ENCODE assay signal across 12 mouse cellular contexts in the genomic region with DNA sequence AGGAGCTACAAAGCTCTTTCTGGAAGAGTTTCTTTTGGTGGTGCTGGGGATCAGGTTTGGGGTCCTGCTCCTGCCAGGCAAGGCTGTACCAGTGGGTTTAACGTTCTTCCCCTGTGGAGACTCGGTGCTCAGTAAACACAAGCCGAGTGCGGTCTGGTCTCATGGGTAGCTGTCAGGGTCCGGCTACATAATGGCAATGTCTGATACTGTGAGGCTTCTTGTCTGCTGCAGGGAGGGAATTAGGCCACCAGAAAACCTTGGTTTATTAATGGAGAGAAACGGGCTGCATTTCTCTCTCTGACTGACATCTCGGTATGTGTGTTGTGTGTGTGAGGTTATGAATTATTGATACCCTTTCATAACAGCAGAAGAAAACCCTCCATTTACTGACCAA. TPM values are rescaled to one million over a fixed set of nuclear protein-coding genes. Genes with fewer than 3 reads are reported as not detected.
DNase-seq lines count a peak whose midpoint lies in the region; ATAC-seq and TF ChIP-seq lines count a peak whose summit lies in the region.
"Had no signal": no experiment of that assay in that cellular context is flagged by ENCODE, and none has a peak within 500 bp of the region (broad histone marks: within the 10 kb centered on the region; RNA-seq: fewer than 3 reads in every experiment).

No protein-coding gene starts in this region.

- peak overlapping the region; percentile 82 for H3K27ac ChIP-seq in hindbrain, embryonic 10.5 days
- no peak overlapping the region for H3K27ac ChIP-seq in hindbrain, postnatal 0 days
- H3K27ac ChIP-seq in neural tube, embryonic 13.5 days (replicated peaks) = peak overlapping the region; percentile 35; the same call in 1 of the 2 replicates
- peak overlapping the region; percentile 73 for H3K27ac ChIP-seq in limb, embryonic 10.5 days
- H3K27ac ChIP-seq in olfactory bulb, adult 2 months (ENCODE audit: insufficient read depth, low read depth, low read length) = peak overlapping the region; percentile 75; the same call in 1 of the 2 replicates
- H3K27ac ChIP-seq: hindbrain, embryonic 15.5 days had no signal

- H3K4me1 ChIP-seq in hindbrain, embryonic 10.5 days (replicated peaks) = peaks cover 76% of the 10 kb centered on the region
- H3K4me1 ChIP-seq in hindbrain, postnatal 0 days (ENCODE audit: insufficient read depth, low read length) = peaks cover 12% of the 10 kb centered on the region
- peaks cover 60% of the 10 kb centered on the region for H3K4me1 ChIP-seq in neural tube, embryonic 13.5 days (replicated peaks)
- H3K4me1 ChIP-seq in limb, embryonic 10.5 days = peaks cover 70% of the 10 kb centered on the region
- H3K4me1 ChIP-seq in olfactory bulb, adult 2 months (ENCODE audit: control insufficient read depth, insufficient read depth, low read length) = peaks cover 14% of the 10 kb centered on the region

- 4% methylated on average over 7 of the region's 7 CpGs for WGBS in hindbrain, embryonic 10.5 days
- 14% methylated on average over 7 of the region's 7 CpGs for WGBS in hindbrain, postnatal 0 days
- WGBS in neural tube, embryonic 13.5 days = 9% methylated on average over 7 of the region's 7 CpGs
- WGBS in limb, embryonic 10.5 days = 19% methylated on average over 7 of the region's 7 CpGs
- 53% methylated on average over 7 of the region's 7 CpGs for WGBS in olfactory bulb, adult 2 months

- no peak overlapping the region for H3K4me2 ChIP-seq in hindbrain, postnatal 0 days (ENCODE audit: low read depth, low read length)
- no peak overlapping the region for H3K4me2 ChIP-seq in neural tube, embryonic 13.5 days
- H3K4me2 ChIP-seq: hindbrain, embryonic 15.5 days had no signal

- 0 out of 2 replicates have a peak overlapping the region, but pooled peaks have one; percentile 16 for H3K4me3 ChIP-seq in hindbrain, embryonic 10.5 days
- no peak overlapping the region for H3K4me3 ChIP-seq in hindbrain, postnatal 0 days (ENCODE audit: low read length)
- no peak overlapping the region for H3K4me3 ChIP-seq in neural tube, embryonic 13.5 days
- no peak overlapping the region for H3K4me3 ChIP-seq in limb, embryonic 10.5 days
- H3K4me3 ChIP-seq in olfactory bulb, adult 2 months (ENCODE audit: insufficient read depth, low read depth, low read length) = no peak overlapping the region
- H3K4me3 ChIP-seq: hindbrain, embryonic 15.5 days; megakaryocyte, embryonic 14.5 days had no signal

- TF ChIP-seq POLR2A in olfactory bulb, adult 2 months (IDR thresholded peaks at IDR 0.05; ENCODE audit: insufficient read depth, low read depth, low read length) = no peak

- H3K9ac ChIP-seq in hindbrain, postnatal 0 days (replicated peaks; ENCODE audit: low read length) = no peak overlapping the region
- no peak overlapping the region for H3K9ac ChIP-seq in neural tube, embryonic 13.5 days
- H3K9ac ChIP-seq: hindbrain, embryonic 15.5 days had no signal

- TF ChIP-seq CTCF in hindbrain, postnatal 0 days (IDR thresholded peaks at IDR 0.05; ENCODE audit: low read depth) = no peak
- no peak for TF ChIP-seq CTCF in olfactory bulb, adult 2 months (IDR thresholded peaks at IDR 0.05; ENCODE audit: insufficient read depth, low read depth, low read length)

- H3K9me3 ChIP-seq in hindbrain, embryonic 10.5 days = no peaks in the 10 kb centered on the region
- no peaks in the 10 kb centered on the region for H3K9me3 ChIP-seq in hindbrain, postnatal 0 days (ENCODE audit: low read length)
- no peaks in the 10 kb centered on the region for H3K9me3 ChIP-seq in neural tube, embryonic 13.5 days
- H3K9me3 ChIP-seq in limb, embryonic 10.5 days (replicated peaks) = no peaks in the 10 kb centered on the region
- H3K9me3 ChIP-seq: hindbrain, embryonic 15.5 days; megakaryocyte, embryonic 14.5 days had no signal

- 0 out of 2 replicates have a peak, but pooled peaks cover 9% of the 10 kb centered on the region for H3K36me3 ChIP-seq in hindbrain, embryonic 10.5 days
- no peaks in the 10 kb centered on the region for H3K36me3 ChIP-seq in hindbrain, postnatal 0 days (ENCODE audit: insufficient read depth, low read length)
- H3K36me3 ChIP-seq in neural tube, embryonic 13.5 days = no peaks in the 10 kb centered on the region; the same call in 1 of the 2 replicates
- H3K36me3 ChIP-seq in limb, embryonic 10.5 days = peaks cover 13% of the 10 kb centered on the region; the same call in 1 of the 2 replicates
- H3K36me3 ChIP-seq: hindbrain, embryonic 15.5 days had no signal

- H3K27me3 ChIP-seq in hindbrain, embryonic 10.5 days (ENCODE audit: insufficient read depth, poor library complexity, severe bottlenecking) = peaks cover 22% of the 10 kb centered on the region; the same call in 1 of the 2 replicates
- H3K27me3 ChIP-seq in hindbrain, postnatal 0 days (ENCODE audit: insufficient read depth, low read length) = no peaks in the 10 kb centered on the region
- no peaks in the 10 kb centered on the region for H3K27me3 ChIP-seq in neural tube, embryonic 13.5 days
- H3K27me3 ChIP-seq in limb, embryonic 10.5 days (ENCODE audit: low read depth, poor library complexity, severe bottlenecking) = no peaks in the 10 kb centered on the region
- H3K27me3 ChIP-seq: hindbrain, embryonic 15.5 days had no signal

- ATAC-seq in hindbrain, postnatal 0 days = no peak
- no peak for ATAC-seq in neural tube, embryonic 13.5 days (ENCODE audit: low read depth)

- no peak for DNase-seq in hindbrain, embryonic 10.5 days (ENCODE audit: low spot score)
- DNase-seq in hindbrain, postnatal 0 days (ENCODE audit: low spot score) = no peak
- no peak for DNase-seq in neural tube, embryonic 10.5 days (ENCODE audit: extremely low spot score, low spot score)
- DNase-seq in limb, embryonic 10.5 days (ENCODE audit: low spot score) = no peak
- no peak for DNase-seq in thymus, postnatal 36 days
- no peak for DNase-seq in cerebellum, postnatal 25 days
- DNase-seq: cerebellum, postnatal 36 days; liver had no signal

RNA-seq across cellular contexts. Expression of a gene that starts 33.9 kb away (rescaled TPM):
- polyA plus RNA-seq in hindbrain, embryonic 10.5 days (2016; fragmentation: Nextera tagmentation; extraction: Ambion mirVana) = 22.8 and 26.6 TPM in 2 replicates
- total RNA-seq in hindbrain, postnatal 0 days (2014; rRNA removed) = 23.9 and 39.9 TPM in 2 replicates
- polyA plus RNA-seq in hindbrain, postnatal 0 days (2015; fragmentation: Nextera tagmentation; extraction: Ambion mirVana) = 10.4 and 11.6 TPM in 2 replicates
- 34.7 and 40.6 TPM in 2 replicates for polyA plus RNA-seq in neural tube, embryonic 13.5 days (2015; fragmentation: Nextera tagmentation; extraction: Ambion mirVana)
- polyA plus RNA-seq in limb, embryonic 10.5 days (2016; fragmentation: Nextera tagmentation; extraction: Ambion mirVana) = 23.8 and 26.7 TPM in 2 replicates
- not detected in 2 replicates for polyA plus RNA-seq in olfactory bulb, adult 2 months (2012; ENCODE audit: insufficient read depth, insufficient read length, low replicate concordance, missing spikeins)
